Mouse (Mus musculus): ENCODE results near the gene Gm6502.
"Not testable (repeated sequence)": the region's sequence is repeated elsewhere in the genome, so short reads cannot be mapped to it uniquely, and the experiment has no call there.

Gene Gm6502

GRCm38 (mm10) chr5:94314135-94314534 lies at the start of gene Gm6502:
Gene Gm6502, plus strand, starts transcription at chr5:94314435.
- not testable (repeated sequence) for DNase-seq

- DNase-seq: not testable (repeated sequence)
These were observed 7.5 kb upstream of the Gm6502 start, which contains the start of gene A430089I19Rik for GRCm38 (mm10) chr5:94306696-94307095. Gene A430089I19Rik, minus strand, starts transcription at chr5:94306796.

GRCm38 (mm10) chr5:94339449-94339848 lies 25.2 kb downstream of the Gm6502 start, which contains the start of gene AA792892:
Gene AA792892, plus strand, starts transcription at chr5:94339749.
- not testable (repeated sequence) for DNase-seq

All from cerebellum, adult 9-11 months (tissue).